Mouse (Mus musculus): ENCODE data around the gene Pde4c. TPM values are rescaled to one million over a fixed set of nuclear protein-coding genes. Genes with fewer than 3 reads are reported as not detected.

Gene Pde4c
- polyA plus RNA-seq, 1 experiment = 1.9 TPM

GRCm38 (mm10) chr8:70764026-70764425, 40.5 kb downstream of the Pde4c start:
- TF ChIP-seq EP300 (IDR thresholded peaks at IDR 0.05; ENCODE audit: insufficient read depth, low read depth, low read length) (no peak), POLR2A (IDR thresholded peaks at IDR 0.05; ENCODE audit: insufficient read depth, low read length) (no peak), CTCF (IDR thresholded peaks at IDR 0.05; ENCODE audit: low read depth, low read length) (no peak)
- H3K9ac ChIP-seq (ENCODE audit: low read depth, poor library complexity, severe bottlenecking) = no peak overlapping the region
- H3K4me1 ChIP-seq (ENCODE audit: control insufficient read depth, insufficient read depth, low read length) = peaks cover 4% of the 10 kb centered on the region
- no peak overlapping the region for H3K27ac ChIP-seq (ENCODE audit: insufficient read depth, low read length)
- H3K4me3 ChIP-seq (ENCODE audit: low read depth, low read length) = no peak overlapping the region
- no peaks in the 10 kb centered on the region for H3K27me3 ChIP-seq (ENCODE audit: control insufficient read depth, insufficient read depth, low read length, poor library complexity, severe bottlenecking)
- H3K9me3 ChIP-seq (replicated peaks; ENCODE audit: control insufficient read depth, insufficient read depth, low read length, poor library complexity, severe bottlenecking) = no peaks in the 10 kb centered on the region
- H3K36me3 ChIP-seq (ENCODE audit: control insufficient read depth, insufficient read depth, low read length, poor library complexity, severe bottlenecking) = peaks cover 13% of the 10 kb centered on the region

- peaks cover 2% of the 10 kb centered on the region for H3K4me1 ChIP-seq (ENCODE audit: control insufficient read depth, insufficient read depth, low read length)
- H3K9ac ChIP-seq (ENCODE audit: low read depth, poor library complexity, severe bottlenecking) = no peak overlapping the region
- H3K36me3 ChIP-seq (ENCODE audit: control insufficient read depth, insufficient read depth, low read length, poor library complexity, severe bottlenecking) = peaks cover 13% of the 10 kb centered on the region
- H3K4me3 ChIP-seq (ENCODE audit: low read depth, low read length) = no peak overlapping the region
- H3K27ac ChIP-seq (ENCODE audit: insufficient read depth, low read length) = no peak overlapping the region
- H3K27me3 ChIP-seq (ENCODE audit: control insufficient read depth, insufficient read depth, low read length, poor library complexity, severe bottlenecking) = no peaks in the 10 kb centered on the region
- no peak for TF ChIP-seq POLR2A (IDR thresholded peaks at IDR 0.05; ENCODE audit: insufficient read depth, low read length)
- no peak for TF ChIP-seq CTCF (IDR thresholded peaks at IDR 0.05; ENCODE audit: low read depth, low read length)
- no peak for TF ChIP-seq EP300 (IDR thresholded peaks at IDR 0.05; ENCODE audit: insufficient read depth, low read depth, low read length)
- no peaks in the 10 kb centered on the region for H3K9me3 ChIP-seq (replicated peaks; ENCODE audit: control insufficient read depth, insufficient read depth, low read length, poor library complexity, severe bottlenecking)
Observed at GRCm38 (mm10) chr8:70764676-70765075, 41.2 kb downstream of the Pde4c start.

GRCm38 (mm10) chr8:70765329-70765728, 41.8 kb downstream of the Pde4c start:
- H3K9me3 ChIP-seq (replicated peaks; ENCODE audit: control insufficient read depth, insufficient read depth, low read length, poor library complexity, severe bottlenecking) = no peaks in the 10 kb centered on the region
- no peaks in the 10 kb centered on the region for H3K27me3 ChIP-seq (ENCODE audit: control insufficient read depth, insufficient read depth, low read length, poor library complexity, severe bottlenecking)
- H3K9ac ChIP-seq (ENCODE audit: low read depth, poor library complexity, severe bottlenecking) = peak overlapping the region; percentile 59
- peaks cover 13% of the 10 kb centered on the region for H3K36me3 ChIP-seq (ENCODE audit: control insufficient read depth, insufficient read depth, low read length, poor library complexity, severe bottlenecking)
- no peak overlapping the region for H3K27ac ChIP-seq (ENCODE audit: insufficient read depth, low read length)
- peaks cover 2% of the 10 kb centered on the region for H3K4me1 ChIP-seq (ENCODE audit: control insufficient read depth, insufficient read depth, low read length)
- TF ChIP-seq EP300 (IDR thresholded peaks at IDR 0.05; ENCODE audit: insufficient read depth, low read depth, low read length) = no peak
- TF ChIP-seq CTCF (IDR thresholded peaks at IDR 0.05; ENCODE audit: low read depth, low read length) = no peak
- TF ChIP-seq POLR2A (IDR thresholded peaks at IDR 0.05; ENCODE audit: insufficient read depth, low read length) = no peak
- peak overlapping the region; percentile 70 for H3K4me3 ChIP-seq (ENCODE audit: low read depth, low read length)

GRCm38 (mm10) chr8:70765838-70766570, 42.5 kb downstream of the Pde4c start:
- Histone ChIP-seq H3K9ac (ENCODE audit: low read depth, poor library complexity, severe bottlenecking) (peak overlapping the region; percentile 59), H3K27ac (ENCODE audit: insufficient read depth, low read length) (peak overlapping the region; percentile 2; the same call in 1 of the 2 replicates), H3K27me3 (ENCODE audit: control insufficient read depth, insufficient read depth, low read length, poor library complexity, severe bottlenecking) (no peaks in the 10 kb centered on the region), H3K9me3 (replicated peaks; ENCODE audit: control insufficient read depth, insufficient read depth, low read length, poor library complexity, severe bottlenecking) (no peaks in the 10 kb centered on the region), H3K4me1 (ENCODE audit: control insufficient read depth, insufficient read depth, low read length) (peaks cover 4% of the 10 kb centered on the region), H3K4me3 (ENCODE audit: low read depth, low read length) (peak overlapping the region; percentile 70), H3K36me3 (ENCODE audit: control insufficient read depth, insufficient read depth, low read length, poor library complexity, severe bottlenecking) (peaks cover 13% of the 10 kb centered on the region)
- TF ChIP-seq EP300 (IDR thresholded peaks at IDR 0.05; ENCODE audit: insufficient read depth, low read depth, low read length) = no peak
- no peak for TF ChIP-seq POLR2A (IDR thresholded peaks at IDR 0.05; ENCODE audit: insufficient read depth, low read length)
- TF ChIP-seq CTCF (IDR thresholded peaks at IDR 0.05; ENCODE audit: low read depth, low read length) = no peak

- H3K27ac ChIP-seq (ENCODE audit: insufficient read depth, low read length) = peak overlapping the region; percentile 54; the same call in 1 of the 2 replicates
- TF ChIP-seq POLR2A (IDR thresholded peaks at IDR 0.05; ENCODE audit: insufficient read depth, low read length) (no peak), EP300 (IDR thresholded peaks at IDR 0.05; ENCODE audit: insufficient read depth, low read depth, low read length) (no peak), CTCF (IDR thresholded peaks at IDR 0.05; ENCODE audit: low read depth, low read length) (no peak)
- H3K27me3 ChIP-seq (ENCODE audit: control insufficient read depth, insufficient read depth, low read length, poor library complexity, severe bottlenecking) = no peaks in the 10 kb centered on the region
Observed at GRCm38 (mm10) chr8:70766571-70767440, 43.3 kb downstream of the Pde4c start.

More at GRCm38 (mm10) chr8:70766571-70767440, 43.3 kb downstream of the Pde4c start:
- Histone ChIP-seq H3K9me3 (replicated peaks; ENCODE audit: control insufficient read depth, insufficient read depth, low read length, poor library complexity, severe bottlenecking) (no peaks in the 10 kb centered on the region), H3K36me3 (ENCODE audit: control insufficient read depth, insufficient read depth, low read length, poor library complexity, severe bottlenecking) (peaks cover 13% of the 10 kb centered on the region), H3K4me1 (ENCODE audit: control insufficient read depth, insufficient read depth, low read length) (peaks cover 4% of the 10 kb centered on the region), H3K4me3 (ENCODE audit: low read depth, low read length) (peak overlapping the region; percentile 70), H3K9ac (ENCODE audit: low read depth, poor library complexity, severe bottlenecking) (peak overlapping the region; percentile 59)

Measured in ES-Bruce4 (cell line).